Mouse (Mus musculus): ENCODE data around the gene Med23.
A peak's percentile ranks its signal among the peaks of the same experiment; 100 is the strongest.

Med23 gene

GRCm38 (mm10) chr10:24869760-24870290 lies at the start of gene Med23:
TSS of gene Med23 (plus strand) at chr10:24869986.
- DNase-seq: peak; percentile 100

- DNase-seq: no peak
Measured at GRCm38 (mm10) chr10:24821990-24822676, 47.7 kb upstream of the Med23 start.

GRCm38 (mm10) chr10:24822842-24823241 lies 46.9 kb upstream of the Med23 start:
- no peak for DNase-seq

GRCm38 (mm10) chr10:24823265-24823664 lies 46.5 kb upstream of the Med23 start:
- DNase-seq: no peak

GRCm38 (mm10) chr10:24823697-24824535 lies 45.9 kb upstream of the Med23 start:
- no peak for DNase-seq

GRCm38 (mm10) chr10:24824621-24825020 lies 45.2 kb upstream of the Med23 start:
- no peak for DNase-seq

GRCm38 (mm10) chr10:24825456-24826081 lies 44.2 kb upstream of the Med23 start:
- no peak for DNase-seq

GRCm38 (mm10) chr10:24826130-24826529 lies 43.7 kb upstream of the Med23 start:
- DNase-seq: no peak

GRCm38 (mm10) chr10:24828136-24828535 lies 41.6 kb upstream of the Med23 start:
- DNase-seq: no peak

- no peak for DNase-seq
Measured at GRCm38 (mm10) chr10:24830448-24830847, 39.3 kb upstream of the Med23 start.

- no peak for DNase-seq
Measured at GRCm38 (mm10) chr10:24831377-24832095, 38.2 kb upstream of the Med23 start.

- no peak for DNase-seq
Measured at GRCm38 (mm10) chr10:24832306-24832705, 37.5 kb upstream of the Med23 start.

GRCm38 (mm10) chr10:24834634-24835371 lies 35.0 kb upstream of the Med23 start:
- DNase-seq: no peak

- DNase-seq: no peak
Measured at GRCm38 (mm10) chr10:24835702-24836342, 34.0 kb upstream of the Med23 start.

- DNase-seq: no peak
Measured at GRCm38 (mm10) chr10:24836366-24837038, 33.3 kb upstream of the Med23 start.

GRCm38 (mm10) chr10:24840795-24841194 lies 29.0 kb upstream of the Med23 start:
- no peak for DNase-seq

- no peak for DNase-seq
Measured at GRCm38 (mm10) chr10:24841998-24842397, 27.8 kb upstream of the Med23 start.

GRCm38 (mm10) chr10:24842676-24843075 lies 27.1 kb upstream of the Med23 start, which contains the start of gene Enpp3:
TSS of gene Enpp3 (minus strand) at chr10:24842823.
- DNase-seq: no peak

GRCm38 (mm10) chr10:24863146-24863545 lies 6.6 kb upstream of the Med23 start:
- no peak for DNase-seq

- DNase-seq: no peak
Measured at GRCm38 (mm10) chr10:24864434-24864833, 5.4 kb upstream of the Med23 start.

GRCm38 (mm10) chr10:24873624-24874023 lies 3.8 kb downstream of the Med23 start:
- no peak for DNase-seq
